Mouse (Mus musculus) lung, postnatal 0 days (tissue): ENCODE data around the gene Galnt13.

Experiments
- CTCF ChIP-seq: IDR thresholded peaks from 2 replicates; pipeline ENCODE4 v1.5.1; 2016; ENCODE audit warnings: antibody characterized with exemption, mild to moderate bottlenecking
- EP300 ChIP-seq: IDR thresholded peaks from 2 replicates; pipeline ENCODE4 v1.6.1; 2016; ENCODE audit warnings: antibody characterized with exemption, mild to moderate bottlenecking, control low read depth

GRCm38 (mm10) chr2:54436736-54437500, 801 bp downstream of the Galnt13 start:
- TF ChIP-seq CTCF (no peak), EP300 (no peak)
